Comparison of ENCODE assay signal across 24 mouse cellular contexts in the genomic region with DNA sequence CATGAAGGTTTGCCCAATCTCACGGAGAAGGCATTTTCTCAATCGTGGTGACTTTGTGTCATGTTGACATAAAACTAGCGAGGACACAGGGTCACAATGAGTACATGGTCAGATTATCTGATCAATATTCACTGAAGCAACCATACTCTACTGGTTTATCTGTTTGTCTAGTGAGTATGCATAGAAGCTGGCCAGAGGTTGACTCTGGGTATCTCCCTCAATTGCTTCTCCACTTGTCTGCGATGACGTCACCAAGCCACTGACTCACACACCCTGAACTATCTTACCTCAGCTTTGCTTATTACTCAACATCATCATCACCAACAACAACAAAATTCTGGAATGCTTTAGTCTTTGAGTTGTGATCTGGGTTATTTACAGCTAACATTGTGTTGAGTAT. TPM values are rescaled to one million over a fixed set of nuclear protein-coding genes. Genes with fewer than 3 reads are reported as not detected.
DNase-seq lines count a peak whose midpoint lies in the region; ATAC-seq and TF ChIP-seq lines count a peak whose summit lies in the region.
"Had no signal": no experiment of that assay in that cellular context is flagged by ENCODE, and none has a peak within 500 bp of the region (broad histone marks: within the 10 kb centered on the region; RNA-seq: fewer than 3 reads in every experiment).

No protein-coding gene starts in this region.

- no peaks in the 10 kb centered on the region for H3K4me1 ChIP-seq in intestine, postnatal 0 days (replicated peaks; ENCODE audit: control insufficient read depth, insufficient read depth, low read length)
- no peaks in the 10 kb centered on the region for H3K4me1 ChIP-seq in intestine, embryonic 16.5 days (ENCODE audit: control insufficient read depth, insufficient read depth, low read length)
- H3K4me1 ChIP-seq in liver, embryonic 14.5 days (replicated peaks; ENCODE audit: control insufficient read depth in 2 of 2, insufficient read depth in 2 of 2, low read length in 1 of 2), result no peaks in the 10 kb centered on the region; a peak in 1 of 4 replicates
- no peaks in the 10 kb centered on the region for H3K4me1 ChIP-seq in lung, postnatal 0 days (ENCODE audit: insufficient read depth, low read depth, low read length)
- H3K4me1 ChIP-seq in midbrain, embryonic 13.5 days (replicated peaks), result peaks cover 4% of the 10 kb centered on the region; the same call in 1 of the 2 replicates
- H3K4me1 ChIP-seq: embryonic facial prominence, embryonic 15.5 days; hindbrain, embryonic 15.5 days had no signal

- no peak for TF ChIP-seq CTCF in intestine, postnatal 0 days (IDR thresholded peaks at IDR 0.05; ENCODE audit: low read depth)
- TF ChIP-seq CTCF in liver, embryonic 14.5 days (IDR thresholded peaks at IDR 0.05; ENCODE audit: low read depth), result no peak
- no peak for TF ChIP-seq CTCF in lung, postnatal 0 days (IDR thresholded peaks at IDR 0.05)

- no peak overlapping the region for H3K9ac ChIP-seq in intestine, postnatal 0 days (ENCODE audit: low read depth, low read length)
- no peak overlapping the region for H3K9ac ChIP-seq in intestine, embryonic 16.5 days (ENCODE audit: low read depth, low read length)
- H3K9ac ChIP-seq in liver, embryonic 14.5 days (replicated peaks), result no peak overlapping the region
- no peak overlapping the region for H3K9ac ChIP-seq in lung, postnatal 0 days (replicated peaks; ENCODE audit: low read depth)
- H3K9ac ChIP-seq in midbrain, embryonic 13.5 days (replicated peaks), result no peak overlapping the region
- H3K9ac ChIP-seq: embryonic facial prominence, embryonic 15.5 days; heart, embryonic 13.5 days; hindbrain, embryonic 15.5 days had no signal

- no peak overlapping the region for H3K27ac ChIP-seq in intestine, postnatal 0 days (ENCODE audit: low read depth, low read length)
- H3K27ac ChIP-seq in intestine, embryonic 16.5 days (ENCODE audit: low read length), result no peak overlapping the region
- H3K27ac ChIP-seq in liver, embryonic 14.5 days, result no peak overlapping the region
- no peak overlapping the region for H3K27ac ChIP-seq in lung, postnatal 0 days (ENCODE audit: low read length)
- H3K27ac ChIP-seq in midbrain, embryonic 13.5 days, result no peak overlapping the region
- H3K27ac ChIP-seq: embryonic facial prominence, embryonic 15.5 days; forebrain, embryonic 10.5 days; gastrocnemius, adult 2 months; heart, embryonic 13.5 days; hindbrain, embryonic 15.5 days had no signal

- no peak for TF ChIP-seq EP300 in liver, embryonic 14.5 days (IDR thresholded peaks at IDR 0.05; ENCODE audit: low read depth)
- TF ChIP-seq EP300 in lung, postnatal 0 days (IDR thresholded peaks at IDR 0.05), result no peak

- H3K4me2 ChIP-seq in intestine, postnatal 0 days (replicated peaks; ENCODE audit: low read depth), result no peak overlapping the region
- H3K4me2 ChIP-seq in intestine, embryonic 16.5 days (ENCODE audit: low read depth, low read length), result no peak overlapping the region
- H3K4me2 ChIP-seq in liver, embryonic 14.5 days (ENCODE audit: low read depth), result no peak overlapping the region
- H3K4me2 ChIP-seq in lung, postnatal 0 days (replicated peaks; ENCODE audit: low read depth, low read length), result no peak overlapping the region
- H3K4me2 ChIP-seq in midbrain, embryonic 13.5 days (replicated peaks), result no peak overlapping the region
- H3K4me2 ChIP-seq: embryonic facial prominence, embryonic 15.5 days; heart, embryonic 13.5 days; hindbrain, embryonic 15.5 days had no signal

- H3K9me3 ChIP-seq in intestine, postnatal 0 days (ENCODE audit: control insufficient read depth), result no peaks in the 10 kb centered on the region
- H3K9me3 ChIP-seq in intestine, embryonic 16.5 days (ENCODE audit: control insufficient read depth, low read length), result no peaks in the 10 kb centered on the region
- no peaks in the 10 kb centered on the region for H3K9me3 ChIP-seq in liver, embryonic 14.5 days (ENCODE audit: control insufficient read depth, low read length)
- no peaks in the 10 kb centered on the region for H3K9me3 ChIP-seq in lung, postnatal 0 days (ENCODE audit: low read length)
- H3K9me3 ChIP-seq in midbrain, embryonic 13.5 days, result no peaks in the 10 kb centered on the region
- H3K9me3 ChIP-seq: embryonic facial prominence, embryonic 15.5 days; forebrain, embryonic 10.5 days; G1E; heart, embryonic 13.5 days; hindbrain, embryonic 15.5 days had no signal

- H3K36me3 ChIP-seq in intestine, postnatal 0 days (ENCODE audit: control insufficient read depth, insufficient read depth), result no peaks in the 10 kb centered on the region
- no peaks in the 10 kb centered on the region for H3K36me3 ChIP-seq in intestine, embryonic 16.5 days (ENCODE audit: control insufficient read depth, insufficient read depth, low read length)
- no peaks in the 10 kb centered on the region for H3K36me3 ChIP-seq in liver, embryonic 14.5 days (replicated peaks; ENCODE audit: control insufficient read depth, insufficient read depth, low read depth)
- no peaks in the 10 kb centered on the region for H3K36me3 ChIP-seq in lung, postnatal 0 days (ENCODE audit: insufficient read depth, low read length)
- H3K36me3 ChIP-seq in midbrain, embryonic 13.5 days, result no peaks in the 10 kb centered on the region
- H3K36me3 ChIP-seq: embryonic facial prominence, embryonic 15.5 days; forebrain, embryonic 10.5 days; G1E; heart, embryonic 13.5 days; hindbrain, embryonic 15.5 days had no signal

- no peaks in the 10 kb centered on the region for H3K27me3 ChIP-seq in intestine, postnatal 0 days (replicated peaks; ENCODE audit: control insufficient read depth, insufficient read depth, low read length)
- no peaks in the 10 kb centered on the region for H3K27me3 ChIP-seq in intestine, embryonic 16.5 days (replicated peaks; ENCODE audit: control insufficient read depth, insufficient read depth, low read length)
- H3K27me3 ChIP-seq in liver, embryonic 14.5 days (ENCODE audit: control insufficient read depth, insufficient read depth, low read length), result no peaks in the 10 kb centered on the region
- H3K27me3 ChIP-seq in lung, postnatal 0 days (replicated peaks; ENCODE audit: insufficient read depth, low read length), result no peaks in the 10 kb centered on the region
- no peaks in the 10 kb centered on the region for H3K27me3 ChIP-seq in midbrain, embryonic 13.5 days
- H3K27me3 ChIP-seq: embryonic facial prominence, embryonic 15.5 days; hindbrain, embryonic 15.5 days had no signal

- DNase-seq in 416B (ENCODE audit: low read depth), result peak; percentile 51
- no peak for DNase-seq in liver, embryonic 14.5 days (ENCODE audit: low read depth in 3 of 3, low spot score in 3 of 3)
- no peak for DNase-seq in kidney, postnatal 25 days
- no peak for DNase-seq in lung, postnatal 0 days (ENCODE audit: low spot score)
- DNase-seq: adrenal gland, postnatal 10 days; cerebellum, adult 18-20 months; cerebellum, postnatal 10 days; embryo, embryonic 11 days; gastrocnemius, adult 2 months; gastrocnemius, postnatal 25 days; heart, adult 11 months; heart, postnatal 36 days had no signal

- peak; percentile 64 for ATAC-seq in intestine, postnatal 0 days
- no peak for ATAC-seq in intestine, embryonic 16.5 days
- ATAC-seq in liver, embryonic 14.5 days (ENCODE audit: insufficient read depth), result peak; percentile 64; the same call in 1 of the 2 replicates
- ATAC-seq in lung, postnatal 0 days, result no peak
- ATAC-seq in midbrain, embryonic 13.5 days, result no peak
- ATAC-seq: forebrain, embryonic 14.5 days had no signal

- no peak overlapping the region for H3K4me3 ChIP-seq in intestine, postnatal 0 days (ENCODE audit: low read depth, low read length)
- H3K4me3 ChIP-seq in intestine, embryonic 16.5 days (ENCODE audit: low read length), result no peak overlapping the region
- H3K4me3 ChIP-seq in liver, embryonic 14.5 days (ENCODE audit: insufficient read depth in 1 of 2, low read depth in 2 of 2, low read length in 2 of 2), result no peak overlapping the region
- no peak overlapping the region for H3K4me3 ChIP-seq in lung, postnatal 0 days (ENCODE audit: low read depth, low read length)
- no peak overlapping the region for H3K4me3 ChIP-seq in midbrain, embryonic 13.5 days (replicated peaks)
- H3K4me3 ChIP-seq: embryonic facial prominence, embryonic 15.5 days; erythroblast, embryonic 14.5 days; forebrain, embryonic 10.5 days; gastrocnemius, adult 2 months; heart, embryonic 13.5 days; hindbrain, embryonic 15.5 days had no signal

- 59% methylated on average over 5 of the region's 5 CpGs for WGBS in intestine, postnatal 0 days
- 64% methylated on average over 5 of the region's 5 CpGs for WGBS in intestine, embryonic 16.5 days
- 62% methylated on average over 5 of the region's 5 CpGs for WGBS in liver, embryonic 14.5 days (ENCODE audit: insufficient replicate concordance)
- 71% methylated on average over 5 of the region's 5 CpGs for WGBS in lung, postnatal 0 days
- WGBS in midbrain, embryonic 13.5 days, result 95% methylated on average over 5 of the region's 5 CpGs

RNA-seq across cellular contexts. Expression of a gene that starts 28.6 kb away (rescaled TPM):
- polyA plus RNA-seq in intestine, postnatal 0 days (2015; fragmentation: Nextera tagmentation; extraction: Ambion mirVana), result 156 and 157 TPM in 2 replicates
- 357 and 397 TPM in 2 replicates for polyA plus RNA-seq in intestine, embryonic 16.5 days (2015; fragmentation: Nextera tagmentation; extraction: Ambion mirVana)
- 61.7 and 108 TPM in 2 replicates for polyA plus RNA-seq in liver, embryonic 14.5 days (2012; rRNA removed)
- 248 and 259 TPM in 2 replicates for polyA plus RNA-seq in liver, embryonic 14.5 days (2014; fragmentation: Nextera tagmentation; extraction: Ambion mirVana)
- polyA plus RNA-seq in lung, postnatal 0 days (2015; fragmentation: Nextera tagmentation; extraction: Ambion mirVana), result 141 and 159 TPM in 2 replicates
- polyA plus RNA-seq in midbrain, embryonic 13.5 days (2015; fragmentation: Nextera tagmentation; extraction: Ambion mirVana), result 496 and 514 TPM in 2 replicates

RNA-seq across cellular contexts. Expression of a gene that starts 28.9 kb away (rescaled TPM):
- polyA plus RNA-seq in intestine, postnatal 0 days (2015; fragmentation: Nextera tagmentation; extraction: Ambion mirVana), result 0.35 and 0.43 TPM in 2 replicates
- 0.21 and 0.44 TPM in 2 replicates for polyA plus RNA-seq in intestine, embryonic 16.5 days (2015; fragmentation: Nextera tagmentation; extraction: Ambion mirVana)
- polyA plus RNA-seq in liver, embryonic 14.5 days (2012; rRNA removed), result 0.04 and 0.13 TPM in 2 replicates
- not detected in 2 replicates for polyA plus RNA-seq in liver, embryonic 14.5 days (2014; fragmentation: Nextera tagmentation; extraction: Ambion mirVana)
- polyA plus RNA-seq in lung, postnatal 0 days (2015; fragmentation: Nextera tagmentation; extraction: Ambion mirVana), result 0.37 and 0.38 TPM in 2 replicates
- not detected in 2 replicates for polyA plus RNA-seq in midbrain, embryonic 13.5 days (2015; fragmentation: Nextera tagmentation; extraction: Ambion mirVana)
- polyA plus RNA-seq: embryonic facial prominence, embryonic 11.5 days; erythroblast, embryonic 14.5 days; forebrain, embryonic 10.5 days; forebrain, embryonic 14.5 days; G1E; hindbrain, embryonic 11.5 days; hindbrain, embryonic 15.5 days had no signal

Comparison
In these comparisons a context has a peak if more than half of its experiments do, and no peak if none do; other contexts are left out.
1. ATAC-seq: peak in intestine, postnatal 0 days (single experiment) and liver, embryonic 14.5 days (single experiment); none in intestine, embryonic 16.5 days (single experiment), lung, postnatal 0 days (single experiment) and midbrain, embryonic 13.5 days (single experiment).